44 mouse cellular contexts compared by ENCODE assay signal in genomic region chr11:106411157-106411556, GRCm38 (mm10). TPM values are rescaled to one million over a fixed set of nuclear protein-coding genes. Genes with fewer than 3 reads are reported as not detected.
"Had no signal": no experiment of that assay in that cellular context is flagged by ENCODE, and none has a peak within 500 bp of the region (broad histone marks: within the 10 kb centered on the region; RNA-seq: fewer than 3 reads in every experiment).

No protein-coding gene starts in this region.

- DNase-seq: left cerebral cortex, postnatal 4 days; liver; liver, embryonic 13.5 days; lung, adult 18-20 months; lung, adult 2 months; lung, embryonic 14.5 days; lung, postnatal 10 days; lung, postnatal 14 days; lung, postnatal 36 days; lung, postnatal 4 days; midbrain, embryonic 14.5 days had no signal

- H3K9ac ChIP-seq: limb, embryonic 12.5 days; limb, embryonic 13.5 days; limb, embryonic 15.5 days; liver, embryonic 13.5 days; liver, embryonic 14.5 days; liver, embryonic 15.5 days; lung, embryonic 14.5 days; lung, embryonic 15.5 days; midbrain, embryonic 12.5 days; midbrain, embryonic 13.5 days; midbrain, embryonic 15.5 days; neural tube, embryonic 12.5 days; neural tube, embryonic 13.5 days had no signal

- H3K9me3 ChIP-seq: limb, embryonic 10.5 days; limb, embryonic 12.5 days; limb, embryonic 13.5 days; limb, embryonic 15.5 days; liver, embryonic 13.5 days; liver, embryonic 15.5 days; lung, embryonic 15.5 days; megakaryocyte, embryonic 14.5 days; midbrain, embryonic 10.5 days; midbrain, embryonic 12.5 days; midbrain, embryonic 13.5 days; midbrain, embryonic 15.5 days; neural tube, embryonic 12.5 days; neural tube, embryonic 13.5 days had no signal

- H3K4me1 ChIP-seq: limb, embryonic 10.5 days; limb, embryonic 12.5 days; limb, embryonic 13.5 days; limb, embryonic 15.5 days; liver, embryonic 13.5 days; liver, embryonic 15.5 days; lung, embryonic 15.5 days; midbrain, embryonic 10.5 days; midbrain, embryonic 12.5 days; midbrain, embryonic 13.5 days; midbrain, embryonic 15.5 days; neural tube, embryonic 12.5 days; neural tube, embryonic 13.5 days had no signal

- H3K4me3 ChIP-seq: left cerebral cortex, adult 2 months; limb, embryonic 10.5 days; limb, embryonic 12.5 days; limb, embryonic 13.5 days; limb, embryonic 15.5 days; liver, embryonic 13.5 days; liver, embryonic 15.5 days; lung, embryonic 15.5 days; megakaryocyte, embryonic 14.5 days; midbrain, embryonic 10.5 days; midbrain, embryonic 12.5 days; midbrain, embryonic 13.5 days; midbrain, embryonic 15.5 days; myocyte; neural tube, embryonic 12.5 days; neural tube, embryonic 13.5 days had no signal

- H3K27ac ChIP-seq: left cerebral cortex, adult 2 months; limb, embryonic 10.5 days; limb, embryonic 12.5 days; limb, embryonic 13.5 days; limb, embryonic 15.5 days; liver, embryonic 13.5 days; liver, embryonic 14.5 days; liver, embryonic 15.5 days; lung, embryonic 15.5 days; macrophage; midbrain, embryonic 10.5 days; midbrain, embryonic 12.5 days; midbrain, embryonic 13.5 days; midbrain, embryonic 15.5 days; neural tube, embryonic 12.5 days; neural tube, embryonic 13.5 days had no signal

- ATAC-seq: lung, postnatal 0 days; midbrain, embryonic 13.5 days; midbrain, embryonic 15.5 days; midbrain, embryonic 16.5 days had no signal

- H3K4me2 ChIP-seq: limb, embryonic 12.5 days; limb, embryonic 13.5 days; limb, embryonic 15.5 days; liver, embryonic 13.5 days; liver, embryonic 15.5 days; lung, embryonic 14.5 days; lung, embryonic 15.5 days; midbrain, embryonic 11.5 days; midbrain, embryonic 12.5 days; midbrain, embryonic 13.5 days; midbrain, embryonic 15.5 days; neural tube, embryonic 12.5 days; neural tube, embryonic 13.5 days had no signal

- H3K27me3 ChIP-seq: limb, embryonic 12.5 days; limb, embryonic 13.5 days; limb, embryonic 15.5 days; liver, embryonic 13.5 days; liver, embryonic 15.5 days; lung, embryonic 15.5 days; megakaryocyte, embryonic 14.5 days; midbrain, embryonic 12.5 days; midbrain, embryonic 13.5 days; midbrain, embryonic 15.5 days; neural tube, embryonic 12.5 days; neural tube, embryonic 13.5 days had no signal

RNA-seq across cellular contexts. Expression of gene Icam2, which starts 23.3 kb away (rescaled TPM):
- polyA plus RNA-seq: myocyte had no signal

RNA-seq across cellular contexts. Expression of gene Prr29, which starts 45.9 kb away (rescaled TPM):
- total RNA-seq: left cerebral cortex, adult 2 months; left cerebral cortex, adult 8-10 months; left cerebral cortex, postnatal 10 days; left cerebral cortex, postnatal 14 days; left cerebral cortex, postnatal 25 days; left cerebral cortex, postnatal 36 days; left cerebral cortex, postnatal 4 days; megakaryocyte progenitor cell, adult 5-6 weeks; megakaryocyte, adult 5-6 weeks; megakaryocyte-erythroid progenitor cell, adult 5-6 weeks; monocyte, adult 5-6 weeks had no signal
- polyA plus RNA-seq: limb, embryonic 10.5 days; limb, embryonic 11.5 days; limb, embryonic 12.5 days; liver, embryonic 13.5 days; liver, embryonic 14.5 days; liver, embryonic 15.5 days; liver, embryonic 16.5 days; macrophage; midbrain, embryonic 11.5 days; midbrain, embryonic 12.5 days; midbrain, embryonic 13.5 days; midbrain, embryonic 14.5 days; midbrain, embryonic 15.5 days; midbrain, embryonic 16.5 days; midbrain, postnatal 0 days; neural tube, embryonic 11.5 days; neural tube, embryonic 12.5 days; neural tube, embryonic 13.5 days had no signal

RNA-seq across cellular contexts. Expression of gene Scn4a, which starts 58.1 kb away (rescaled TPM):
- total RNA-seq: left cerebral cortex, adult 2 months; left cerebral cortex, postnatal 25 days; left cerebral cortex, postnatal 36 days; left cerebral cortex, postnatal 4 days; megakaryocyte progenitor cell, adult 5-6 weeks; midbrain, postnatal 0 days had no signal
- polyA plus RNA-seq: limb, embryonic 10.5 days; midbrain, embryonic 11.5 days; midbrain, embryonic 12.5 days; midbrain, embryonic 14.5 days; midbrain, embryonic 15.5 days; midbrain, embryonic 16.5 days; neural tube, embryonic 13.5 days had no signal
